Mouse (Mus musculus) hindlimb bud, embryonic 11.5 days (tissue): ENCODE measurements around the gene Pxn.

ENCODE experiments used
- DNase-seq: peaks from one replicate; pipeline ENCODE4 v3.0.0-alpha.2; 2012; ENCODE audit warnings: low read depth, low spot score; ENCODE audit errors: extremely low spot score

The Pxn gene

GRCm38 (mm10) chr5:115506454-115507201, at the start of gene Pxn:
Gene Pxn (plus strand): TSS chr5:115506676.
- peak; percentile 66 for DNase-seq

GRCm38 (mm10) chr5:115458918-115459317, 47.6 kb upstream of the Pxn start:
- no peak for DNase-seq

GRCm38 (mm10) chr5:115464408-115465115, 41.9 kb upstream of the Pxn start:
- DNase-seq = no peak

GRCm38 (mm10) chr5:115465642-115466420, 40.6 kb upstream of the Pxn start, which contains the start of gene Pla2g1b:
Gene Pla2g1b (plus strand): TSS chr5:115466262.
- no peak for DNase-seq

- DNase-seq = no peak
Measured at GRCm38 (mm10) chr5:115469791-115470190, 36.7 kb upstream of the Pxn start.

GRCm38 (mm10) chr5:115470766-115471531, 35.5 kb upstream of the Pxn start:
- no peak for DNase-seq

- no peak for DNase-seq
Measured at GRCm38 (mm10) chr5:115473191-115473590, 33.3 kb upstream of the Pxn start.

- DNase-seq = no peak
Measured at GRCm38 (mm10) chr5:115474174-115474828, 32.2 kb upstream of the Pxn start.

GRCm38 (mm10) chr5:115475337-115476106, 31.0 kb upstream of the Pxn start:
- DNase-seq = no peak

- no peak for DNase-seq
Measured at GRCm38 (mm10) chr5:115476107-115476727, 30.3 kb upstream of the Pxn start.

GRCm38 (mm10) chr5:115479561-115479960, 26.9 kb upstream of the Pxn start:
- DNase-seq = no peak

- no peak for DNase-seq
Measured at GRCm38 (mm10) chr5:115480101-115480500, 26.4 kb upstream of the Pxn start.

GRCm38 (mm10) chr5:115482390-115483265, 23.8 kb upstream of the Pxn start:
- DNase-seq = no peak

- DNase-seq = no peak
Measured at GRCm38 (mm10) chr5:115483385-115483784, 23.1 kb upstream of the Pxn start.

- peak; percentile 95 for DNase-seq
Measured at GRCm38 (mm10) chr5:115483947-115484920, 22.2 kb upstream of the Pxn start, which contains the start of gene Sirt4. Gene Sirt4 (minus strand): TSS chr5:115484725.

- DNase-seq = no peak
Measured at GRCm38 (mm10) chr5:115484996-115485395, 21.5 kb upstream of the Pxn start.
